Mouse (Mus musculus): ENCODE data around the gene Nr5a1.

- TF ChIP-seq EP300 (IDR thresholded peaks at IDR 0.05; ENCODE audit: low read depth) (no peak), CTCF (IDR thresholded peaks at IDR 0.05; ENCODE audit: low read depth) (no peak)
Observed at GRCm38 (mm10) chr2:38653293-38653619, 61.1 kb downstream of the Nr5a1 start.
